26 mouse cellular contexts compared by ENCODE assay signal in the genomic region with DNA sequence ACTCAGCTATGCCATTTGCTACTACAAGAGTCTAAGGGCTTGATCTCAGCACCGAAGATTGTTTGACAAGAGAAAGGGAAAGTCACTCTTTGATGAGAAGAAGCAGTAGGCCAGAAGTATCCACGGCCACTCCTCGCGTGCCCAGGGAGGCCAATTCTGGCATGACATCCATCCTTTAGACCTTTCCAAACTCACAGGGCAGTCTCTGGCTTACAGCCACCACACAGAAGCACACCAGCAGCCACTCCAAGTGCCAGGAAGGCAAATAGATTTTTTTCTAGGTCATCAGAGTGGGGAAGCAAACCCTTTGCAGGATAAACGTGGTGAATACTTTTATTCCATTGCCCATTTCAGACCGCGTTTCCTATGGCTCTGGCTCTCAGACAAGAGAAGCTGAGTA.
DNase-seq lines count a peak whose midpoint lies in the region; ATAC-seq lines count a peak whose summit lies in the region.
"Had no signal": no experiment of that assay in that cellular context is flagged by ENCODE, and none has a peak within 500 bp of the region (broad histone marks: within the 10 kb centered on the region; RNA-seq: fewer than 3 reads in every experiment).

No protein-coding gene starts in this region.

- DNase-seq in left cerebral cortex, postnatal 4 days = peak; percentile 32
- no peak for DNase-seq in left cerebral cortex, adult 18-20 months (ENCODE audit: low spot score in 2 of 2)
- peak; percentile 77 to 80 for DNase-seq in cerebellum, adult 18-20 months
- DNase-seq in cerebellum, postnatal 10 days = peak; percentile 79 to 81
- DNase-seq in lung, postnatal 4 days = no peak
- DNase-seq: adrenal gland, postnatal 25 days; embryo, embryonic 11 days; gastrocnemius, postnatal 25 days; heart, adult 11 months; heart, postnatal 36 days; kidney, postnatal 36 days; liver; lung, adult 2 months; lung, postnatal 10 days; thymus, adult 2 months; thymus, postnatal 36 days had no signal

- H3K4me1 ChIP-seq in kidney, embryonic 14.5 days (ENCODE audit: control insufficient read depth, insufficient read depth, low read length) = no peaks in the 10 kb centered on the region
- H3K4me1 ChIP-seq in neural tube, embryonic 15.5 days = 0 out of 2 replicates have a peak, but pooled peaks cover 3% of the 10 kb centered on the region
- H3K4me1 ChIP-seq: embryonic facial prominence, embryonic 12.5 days; forebrain, embryonic 15.5 days; hindbrain, embryonic 13.5 days had no signal

- WGBS in kidney, embryonic 14.5 days = 89% methylated on average over 7 of the region's 7 CpGs
- 87% methylated on average over 7 of the region's 7 CpGs for WGBS in neural tube, embryonic 15.5 days

- no peaks in the 10 kb centered on the region for H3K9me3 ChIP-seq in kidney, embryonic 14.5 days (ENCODE audit: control insufficient read depth, low read length)
- no peaks in the 10 kb centered on the region for H3K9me3 ChIP-seq in neural tube, embryonic 15.5 days (replicated peaks)
- H3K9me3 ChIP-seq: embryonic facial prominence, embryonic 12.5 days; forebrain, embryonic 10.5 days; forebrain, embryonic 15.5 days; hindbrain, embryonic 13.5 days had no signal

- H3K27ac ChIP-seq in kidney, embryonic 14.5 days (ENCODE audit: low read depth, low read length) = no peak overlapping the region
- H3K27ac ChIP-seq in neural tube, embryonic 15.5 days (replicated peaks) = no peak overlapping the region
- H3K27ac ChIP-seq: embryonic facial prominence, embryonic 12.5 days; forebrain, embryonic 10.5 days; forebrain, embryonic 15.5 days; hindbrain, embryonic 13.5 days; liver, embryonic 14.5 days had no signal

- no peaks in the 10 kb centered on the region for H3K36me3 ChIP-seq in kidney, embryonic 14.5 days (ENCODE audit: control insufficient read depth, insufficient read depth, low read length)
- no peaks in the 10 kb centered on the region for H3K36me3 ChIP-seq in neural tube, embryonic 15.5 days
- H3K36me3 ChIP-seq: embryonic facial prominence, embryonic 12.5 days; forebrain, embryonic 10.5 days; forebrain, embryonic 15.5 days; hindbrain, embryonic 13.5 days had no signal

- no peak overlapping the region for H3K9ac ChIP-seq in kidney, embryonic 14.5 days (ENCODE audit: low read depth, low read length)
- no peak overlapping the region for H3K9ac ChIP-seq in neural tube, embryonic 15.5 days (replicated peaks)
- H3K9ac ChIP-seq: embryonic facial prominence, embryonic 12.5 days; forebrain, embryonic 15.5 days; hindbrain, embryonic 13.5 days; liver, embryonic 14.5 days had no signal

- no peaks in the 10 kb centered on the region for H3K27me3 ChIP-seq in kidney, embryonic 14.5 days (ENCODE audit: control insufficient read depth, insufficient read depth, low read length)
- H3K27me3 ChIP-seq in neural tube, embryonic 15.5 days (replicated peaks) = no peaks in the 10 kb centered on the region
- H3K27me3 ChIP-seq: embryonic facial prominence, embryonic 12.5 days; forebrain, embryonic 15.5 days; hindbrain, embryonic 13.5 days had no signal

- no peak for ATAC-seq in kidney, embryonic 14.5 days (ENCODE audit: low FRiP score, low TSS enrichment)
- ATAC-seq in neural tube, embryonic 15.5 days (ENCODE audit: low FRiP score) = no peak
- ATAC-seq: forebrain, embryonic 15.5 days; intestine, postnatal 0 days; midbrain, embryonic 16.5 days had no signal

- intact Hi-C loops in left cerebral cortex, postnatal 4 days (cut with DNase I) = no loop called here

- H3K4me2 ChIP-seq in kidney, embryonic 14.5 days (replicated peaks; ENCODE audit: low read depth, low read length) = no peak overlapping the region
- no peak overlapping the region for H3K4me2 ChIP-seq in neural tube, embryonic 15.5 days
- H3K4me2 ChIP-seq: embryonic facial prominence, embryonic 12.5 days; forebrain, embryonic 15.5 days; heart, embryonic 11.5 days; hindbrain, embryonic 13.5 days had no signal

- no peak overlapping the region for H3K4me3 ChIP-seq in kidney, embryonic 14.5 days (ENCODE audit: low read length)
- H3K4me3 ChIP-seq in neural tube, embryonic 15.5 days (replicated peaks) = no peak overlapping the region
- H3K4me3 ChIP-seq: embryonic facial prominence, embryonic 12.5 days; forebrain, embryonic 10.5 days; forebrain, embryonic 15.5 days; hindbrain, embryonic 13.5 days had no signal

Comparison
In these comparisons a context has a peak if more than half of its experiments do, and no peak if none do; other contexts are left out.
1. DNase-seq: peak in left cerebral cortex, postnatal 4 days (single experiment), cerebellum, adult 18-20 months (2 of 2) and cerebellum, postnatal 10 days (2 of 2); none in left cerebral cortex, adult 18-20 months (0 of 2) and lung, postnatal 4 days (0 of 2).